Mouse (Mus musculus): ENCODE measurements around the gene Prps1. TPM values are rescaled to one million over a fixed set of nuclear protein-coding genes. Genes with fewer than 3 reads are reported as not detected.

The Prps1 gene
- polyA plus RNA-seq (2016; fragmentation: Nextera tagmentation; extraction: Ambion mirVana) = 96.9 and 99.1 TPM in 2 replicates

DNA sequence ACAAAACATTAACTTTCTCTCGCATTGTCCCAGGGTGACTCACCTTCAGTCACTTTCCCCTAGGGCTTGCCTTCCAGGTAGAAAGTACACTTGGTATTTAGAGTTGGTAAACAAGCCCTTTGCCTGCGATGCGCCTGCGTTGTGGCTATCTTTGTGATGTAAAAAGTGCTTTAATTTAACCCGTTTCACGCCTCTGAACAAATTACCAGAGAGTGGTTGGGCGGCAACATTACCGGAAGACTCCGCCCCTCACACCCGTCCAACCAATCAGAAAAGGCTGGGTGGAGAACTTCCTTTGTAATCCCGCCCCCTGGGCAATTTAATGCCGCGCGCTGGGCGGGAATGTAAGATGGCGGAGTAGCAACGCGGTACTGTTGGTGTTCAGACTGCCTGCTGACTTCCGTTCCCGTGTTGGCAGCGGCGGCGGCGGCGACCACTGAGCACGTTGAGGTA, at the start of gene Prps1:
Gene Prps1 (plus strand): TSS at position 335 of the 453 bp plus-strand sequence.
- H3K36me3 ChIP-seq (replicated peaks) = no peaks in the 10 kb centered on the region
- peak within 1 kb of the TSS; percentile 62 for H3K4me3 ChIP-seq
- peaks cover 63% of the 10 kb centered on the region for H3K27me3 ChIP-seq (ENCODE audit: poor library complexity, severe bottlenecking)
- WGBS = 16% methylated on average over 26 of the region's 26 CpGs
- H3K27ac ChIP-seq = peak within 1 kb of the TSS; percentile 86
- H3K9me3 ChIP-seq = no peaks in the 10 kb centered on the region
- H3K4me1 ChIP-seq = peaks cover 6% of the 10 kb centered on the region
- peak; percentile 81 for DNase-seq (ENCODE audit: extremely low spot score, low spot score)

DNA sequence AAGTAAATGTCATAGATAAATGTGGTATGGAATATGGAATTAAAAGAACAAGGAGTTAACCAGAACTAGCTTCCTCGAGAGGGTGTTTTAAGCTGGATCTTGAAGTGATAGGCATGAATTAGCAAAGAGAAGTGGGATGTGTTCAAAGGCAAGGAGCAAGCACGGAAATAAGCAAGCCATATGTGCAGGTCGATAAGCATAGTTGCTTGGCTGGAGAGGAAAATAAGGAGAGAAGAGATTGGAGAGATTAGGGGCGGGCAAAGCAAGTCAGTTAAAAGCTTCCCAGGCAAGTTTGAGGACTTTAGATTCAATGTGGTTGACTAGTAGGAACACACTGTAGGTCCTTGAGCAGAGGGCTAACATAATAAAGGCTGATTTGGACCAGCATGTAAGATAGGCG, 48.8 kb upstream of the Prps1 start:
- Histone ChIP-seq H3K27me3 (ENCODE audit: poor library complexity, severe bottlenecking) (peaks cover 86% of the 10 kb centered on the region), H3K9me3 (no peaks in the 10 kb centered on the region), H3K4me1 (no peaks in the 10 kb centered on the region), H3K36me3 (replicated peaks) (no peaks in the 10 kb centered on the region), H3K4me3 (no peak overlapping the region), H3K27ac (no peak overlapping the region)
- no peak for DNase-seq (ENCODE audit: extremely low spot score, low spot score)
- 82% methylated on average over 5 of the region's 5 CpGs for WGBS

DNA sequence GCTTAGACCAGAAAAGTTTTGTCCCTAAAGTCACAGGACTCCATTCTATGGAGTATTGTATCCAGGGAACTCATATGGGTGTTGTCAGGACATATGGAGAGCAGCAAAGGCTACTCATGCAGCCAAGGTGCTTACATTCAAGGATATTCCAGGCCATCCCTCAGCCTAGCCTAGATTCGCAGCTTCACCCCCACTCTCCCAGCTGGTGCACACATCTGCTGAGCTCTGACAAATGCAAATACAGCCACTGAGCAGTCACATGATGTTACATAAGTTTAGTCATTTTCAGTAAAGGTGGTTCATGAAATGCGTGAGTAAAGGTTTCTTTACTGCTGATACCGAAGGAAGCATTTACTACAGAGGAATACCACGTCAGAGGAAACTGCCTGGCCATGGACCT, 37.9 kb upstream of the Prps1 start:
- DNase-seq (ENCODE audit: extremely low spot score, low spot score) = no peak
- Histone ChIP-seq H3K36me3 (replicated peaks) (no peaks in the 10 kb centered on the region), H3K4me1 (no peaks in the 10 kb centered on the region), H3K9me3 (no peaks in the 10 kb centered on the region), H3K27me3 (ENCODE audit: poor library complexity, severe bottlenecking) (peaks cover 83% of the 10 kb centered on the region), H3K4me3 (no peak overlapping the region), H3K27ac (no peak overlapping the region)
- 89% methylated on average over 4 of the region's 4 CpGs for WGBS

DNA sequence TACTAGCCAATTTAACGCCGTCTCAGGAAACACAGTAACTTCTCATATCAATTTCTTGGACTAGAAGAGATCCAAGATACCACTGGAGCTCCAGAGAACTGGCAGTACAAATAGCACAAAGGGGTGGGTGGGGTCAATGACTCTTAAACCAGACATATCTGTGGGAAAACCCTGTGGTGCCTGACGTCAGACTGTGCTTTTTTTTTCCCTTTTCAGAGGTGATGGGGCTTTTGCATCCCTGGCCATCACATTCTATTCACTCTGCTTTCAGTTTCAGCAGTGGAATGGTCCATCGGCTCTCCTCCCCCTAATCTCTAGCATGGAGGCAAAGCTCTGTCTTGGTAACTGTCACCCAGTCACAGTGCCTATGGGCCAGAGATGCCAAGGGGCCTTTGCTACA, 29.3 kb upstream of the Prps1 start:
- no peak for DNase-seq (ENCODE audit: extremely low spot score, low spot score)
- 74% methylated on average over 4 of the region's 4 CpGs for WGBS
- no peaks in the 10 kb centered on the region for H3K4me1 ChIP-seq
- H3K27ac ChIP-seq = no peak overlapping the region
- H3K36me3 ChIP-seq (replicated peaks) = no peaks in the 10 kb centered on the region
- H3K9me3 ChIP-seq = no peaks in the 10 kb centered on the region
- no peak overlapping the region for H3K4me3 ChIP-seq
- peaks cover 49% of the 10 kb centered on the region for H3K27me3 ChIP-seq (ENCODE audit: poor library complexity, severe bottlenecking)

DNA sequence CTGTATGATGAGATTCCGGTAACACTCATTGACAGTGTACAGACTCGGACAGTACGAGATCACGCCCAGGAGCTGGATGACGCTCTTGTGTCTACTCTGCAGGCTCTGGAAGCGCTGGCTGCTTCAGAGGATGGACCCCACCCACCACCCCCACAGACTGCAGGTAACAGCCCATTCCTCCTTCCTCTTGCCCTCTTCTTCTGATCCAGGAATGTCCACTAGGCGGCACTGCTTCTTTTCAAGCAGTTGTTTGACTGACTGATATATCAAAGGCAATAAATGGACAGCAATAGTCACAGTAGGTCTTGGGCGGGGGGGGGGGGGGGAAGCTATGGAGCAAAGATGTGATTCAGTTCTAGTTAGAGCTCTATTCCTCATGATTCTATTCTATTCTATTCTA, 28.2 kb upstream of the Prps1 start:
- no peaks in the 10 kb centered on the region for H3K36me3 ChIP-seq (replicated peaks)
- H3K27me3 ChIP-seq (ENCODE audit: poor library complexity, severe bottlenecking) = peaks cover 57% of the 10 kb centered on the region
- H3K9me3 ChIP-seq = no peaks in the 10 kb centered on the region
- DNase-seq (ENCODE audit: extremely low spot score, low spot score) = no peak
- no peak overlapping the region for H3K4me3 ChIP-seq
- H3K4me1 ChIP-seq = no peaks in the 10 kb centered on the region
- WGBS = 68% methylated on average over 8 of the region's 8 CpGs
- no peak overlapping the region for H3K27ac ChIP-seq

DNA sequence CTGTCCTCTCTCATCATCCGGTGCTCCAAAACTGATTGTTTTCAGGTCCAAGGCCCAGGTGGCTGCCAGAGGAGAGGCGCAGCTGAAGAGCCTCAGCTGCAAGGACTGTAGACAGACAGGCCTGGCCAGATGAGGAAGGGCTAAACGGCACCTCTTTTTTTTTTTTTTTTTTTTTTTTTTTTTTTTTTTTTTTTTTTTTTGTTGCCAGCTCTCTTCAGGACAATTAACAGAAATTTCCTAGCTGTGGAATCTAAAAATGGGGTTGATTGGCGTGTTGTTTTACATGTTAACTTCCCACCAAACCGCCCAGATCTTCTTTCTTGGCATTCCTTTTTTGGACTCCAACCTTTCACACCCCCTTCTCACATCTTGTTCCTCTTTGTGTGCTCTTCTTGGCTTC, 26.4 kb upstream of the Prps1 start:
- H3K27ac ChIP-seq = no peak overlapping the region
- no peak for DNase-seq (ENCODE audit: extremely low spot score, low spot score)
- H3K27me3 ChIP-seq (ENCODE audit: poor library complexity, severe bottlenecking) = peaks cover 74% of the 10 kb centered on the region
- H3K9me3 ChIP-seq = no peaks in the 10 kb centered on the region
- WGBS = 84% methylated on average over 5 of the region's 5 CpGs
- no peaks in the 10 kb centered on the region for H3K4me1 ChIP-seq
- no peaks in the 10 kb centered on the region for H3K36me3 ChIP-seq (replicated peaks)
- no peak overlapping the region for H3K4me3 ChIP-seq

DNA sequence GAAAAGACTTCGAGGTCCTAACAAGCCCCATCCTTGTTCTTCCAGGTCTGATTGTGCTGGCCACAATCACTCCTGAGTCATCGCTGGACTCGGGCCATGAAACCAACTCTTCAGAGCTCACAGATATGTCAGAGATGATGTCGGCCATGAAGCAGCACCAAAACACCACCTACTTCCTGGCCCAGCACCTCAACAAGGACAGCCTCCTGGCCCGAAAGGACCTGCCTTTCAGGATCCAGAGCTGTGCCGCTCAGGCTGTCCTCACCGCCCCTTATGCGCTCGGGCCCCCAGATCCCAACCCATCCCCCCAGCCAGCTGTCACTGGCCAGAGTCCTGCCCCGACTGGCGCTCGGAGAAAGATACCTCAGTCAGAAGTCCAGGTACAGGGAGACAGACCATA, 25.9 kb upstream of the Prps1 start:
- H3K27me3 ChIP-seq (ENCODE audit: poor library complexity, severe bottlenecking) = peaks cover 77% of the 10 kb centered on the region
- no peak overlapping the region for H3K27ac ChIP-seq
- H3K9me3 ChIP-seq = no peaks in the 10 kb centered on the region
- 91% methylated on average over 12 of the region's 12 CpGs for WGBS
- no peak for DNase-seq (ENCODE audit: extremely low spot score, low spot score)
- no peak overlapping the region for H3K4me3 ChIP-seq
- no peaks in the 10 kb centered on the region for H3K4me1 ChIP-seq
- no peaks in the 10 kb centered on the region for H3K36me3 ChIP-seq (replicated peaks)

DNA sequence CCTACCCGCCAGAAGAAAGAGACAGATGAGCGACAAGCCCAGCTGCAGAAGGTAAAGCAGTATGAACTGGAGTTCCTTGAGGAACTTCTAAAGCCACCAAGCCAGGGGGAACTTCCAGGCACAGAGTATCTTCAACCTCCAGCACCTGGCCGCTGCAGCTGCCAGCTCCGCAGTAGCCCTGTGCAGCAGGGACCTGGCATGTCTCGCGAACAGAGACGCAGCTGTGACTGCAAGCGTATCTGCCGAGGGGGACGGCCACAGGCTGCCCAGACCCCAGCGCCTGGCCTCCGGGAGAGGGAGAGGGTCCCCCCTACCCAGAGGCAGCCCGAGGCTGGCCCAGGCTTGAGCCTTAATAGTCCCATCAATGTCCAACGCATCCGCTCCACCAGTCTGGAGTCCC, 24.4 kb upstream of the Prps1 start:
- no peak for DNase-seq (ENCODE audit: extremely low spot score, low spot score)
- Histone ChIP-seq H3K36me3 (replicated peaks) (no peaks in the 10 kb centered on the region), H3K4me1 (no peaks in the 10 kb centered on the region), H3K27me3 (ENCODE audit: poor library complexity, severe bottlenecking) (peaks cover 79% of the 10 kb centered on the region), H3K27ac (no peak overlapping the region), H3K9me3 (no peaks in the 10 kb centered on the region), H3K4me3 (no peak overlapping the region)
- 89% methylated on average over 15 of the region's 15 CpGs for WGBS

DNA sequence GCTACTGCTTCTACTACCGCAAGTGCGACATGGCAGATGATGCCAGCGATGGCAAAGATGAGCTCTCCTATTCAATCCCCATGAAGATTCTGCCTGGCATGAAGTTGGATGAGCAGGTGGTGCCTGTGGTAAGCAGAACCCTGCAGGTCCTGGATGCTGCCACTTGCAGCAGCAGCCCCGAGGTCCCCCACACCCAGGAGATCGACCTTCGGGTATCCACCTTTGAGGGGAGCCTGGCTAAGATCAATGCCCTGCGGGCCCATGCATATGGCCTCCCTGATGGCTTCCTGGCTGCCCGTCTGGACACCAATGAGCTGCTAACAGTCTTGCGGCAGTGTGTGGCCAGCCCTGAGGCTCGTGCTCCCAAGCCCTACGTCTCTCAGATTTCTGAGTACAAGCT, 23.6 kb upstream of the Prps1 start:
- no peak overlapping the region for H3K4me3 ChIP-seq

DNA sequence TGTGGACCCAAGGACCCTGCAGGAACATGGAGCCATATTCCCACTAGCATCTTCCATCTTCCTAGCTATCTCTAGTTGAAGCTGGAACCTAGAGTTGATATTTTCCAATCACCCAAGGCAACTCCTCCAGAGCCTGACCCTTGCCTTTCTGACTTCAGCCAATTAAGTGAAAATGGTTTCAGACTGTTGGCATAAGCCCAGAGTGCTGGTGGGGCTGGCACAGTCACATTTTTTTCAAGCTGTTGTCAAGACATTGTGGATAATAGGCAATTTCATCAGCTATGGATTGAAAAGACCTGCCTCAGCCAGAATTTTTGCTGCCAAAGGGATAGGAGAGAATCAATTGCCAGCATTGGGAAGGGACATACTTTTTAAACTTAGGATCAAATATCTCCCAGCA, 18.5 kb upstream of the Prps1 start:
- Histone ChIP-seq H3K27me3 (ENCODE audit: poor library complexity, severe bottlenecking) (peaks cover 89% of the 10 kb centered on the region), H3K4me1 (no peaks in the 10 kb centered on the region), H3K9me3 (no peaks in the 10 kb centered on the region), H3K27ac (no peak overlapping the region), H3K36me3 (replicated peaks) (no peaks in the 10 kb centered on the region), H3K4me3 (no peak overlapping the region)
- no peak for DNase-seq (ENCODE audit: extremely low spot score, low spot score)

More for the DNA sequence above, 23.6 kb upstream of the Prps1 start:
- DNase-seq (ENCODE audit: extremely low spot score, low spot score) = no peak
- no peaks in the 10 kb centered on the region for H3K9me3 ChIP-seq
- 95% methylated on average over 11 of the region's 11 CpGs for WGBS
- H3K27ac ChIP-seq = no peak overlapping the region
- H3K36me3 ChIP-seq (replicated peaks) = no peaks in the 10 kb centered on the region
- peaks cover 79% of the 10 kb centered on the region for H3K27me3 ChIP-seq (ENCODE audit: poor library complexity, severe bottlenecking)
- no peaks in the 10 kb centered on the region for H3K4me1 ChIP-seq

DNA sequence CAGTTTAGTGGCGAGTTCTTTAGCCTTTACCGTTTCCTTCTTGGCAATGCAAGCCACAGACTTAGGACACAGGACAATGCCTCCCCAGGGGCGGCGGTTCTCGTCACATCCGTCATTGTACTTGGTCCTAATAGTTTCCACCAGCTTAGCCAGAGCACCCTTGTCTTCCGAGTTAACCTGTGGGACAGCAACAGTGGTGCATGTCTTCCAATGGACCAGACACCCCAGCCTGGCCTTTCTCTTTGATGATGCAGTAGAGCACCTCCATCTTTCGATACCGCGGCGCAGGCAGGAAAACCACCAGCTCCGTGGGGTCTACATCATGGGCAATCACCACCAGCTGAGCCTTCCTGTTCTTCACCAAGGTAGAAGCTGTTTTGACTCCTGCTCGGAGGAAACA, 10.9 kb upstream of the Prps1 start:
- no peaks in the 10 kb centered on the region for H3K4me1 ChIP-seq
- no peak for DNase-seq (ENCODE audit: extremely low spot score, low spot score)
- WGBS = 71% methylated on average over 13 of the region's 13 CpGs
- no peaks in the 10 kb centered on the region for H3K36me3 ChIP-seq (replicated peaks)
- H3K27me3 ChIP-seq (ENCODE audit: poor library complexity, severe bottlenecking) = peaks cover 81% of the 10 kb centered on the region
- H3K9me3 ChIP-seq = no peaks in the 10 kb centered on the region
- no peak overlapping the region for H3K4me3 ChIP-seq
- no peak overlapping the region for H3K27ac ChIP-seq

DNA sequence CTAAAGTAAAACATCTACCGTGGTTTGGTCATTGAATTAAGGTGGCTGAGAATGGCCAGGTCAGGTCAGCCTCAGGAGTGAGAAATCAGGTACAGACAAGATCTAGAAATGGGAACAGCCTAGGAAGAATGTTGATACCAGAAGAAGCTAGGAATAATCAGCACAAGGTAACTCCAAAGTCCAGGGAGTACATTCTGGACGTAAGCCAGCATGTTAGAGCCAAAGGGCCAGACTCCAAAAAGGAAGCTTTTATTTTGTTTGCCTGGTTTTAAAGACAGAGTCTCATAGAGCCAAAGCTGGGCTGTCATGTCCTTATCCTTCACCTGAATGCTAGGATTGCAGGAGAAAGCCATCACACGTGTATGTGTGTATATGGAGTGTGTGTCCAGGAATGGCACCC, 6.3 kb upstream of the Prps1 start:
- Histone ChIP-seq H3K9me3 (no peaks in the 10 kb centered on the region), H3K36me3 (replicated peaks) (no peaks in the 10 kb centered on the region), H3K27ac (no peak overlapping the region), H3K4me1 (no peaks in the 10 kb centered on the region), H3K27me3 (ENCODE audit: poor library complexity, severe bottlenecking) (peaks cover 73% of the 10 kb centered on the region), H3K4me3 (no peak overlapping the region)
- no peak for DNase-seq (ENCODE audit: extremely low spot score, low spot score)
- WGBS = 84% methylated on average over 3 of the region's 3 CpGs

DNA sequence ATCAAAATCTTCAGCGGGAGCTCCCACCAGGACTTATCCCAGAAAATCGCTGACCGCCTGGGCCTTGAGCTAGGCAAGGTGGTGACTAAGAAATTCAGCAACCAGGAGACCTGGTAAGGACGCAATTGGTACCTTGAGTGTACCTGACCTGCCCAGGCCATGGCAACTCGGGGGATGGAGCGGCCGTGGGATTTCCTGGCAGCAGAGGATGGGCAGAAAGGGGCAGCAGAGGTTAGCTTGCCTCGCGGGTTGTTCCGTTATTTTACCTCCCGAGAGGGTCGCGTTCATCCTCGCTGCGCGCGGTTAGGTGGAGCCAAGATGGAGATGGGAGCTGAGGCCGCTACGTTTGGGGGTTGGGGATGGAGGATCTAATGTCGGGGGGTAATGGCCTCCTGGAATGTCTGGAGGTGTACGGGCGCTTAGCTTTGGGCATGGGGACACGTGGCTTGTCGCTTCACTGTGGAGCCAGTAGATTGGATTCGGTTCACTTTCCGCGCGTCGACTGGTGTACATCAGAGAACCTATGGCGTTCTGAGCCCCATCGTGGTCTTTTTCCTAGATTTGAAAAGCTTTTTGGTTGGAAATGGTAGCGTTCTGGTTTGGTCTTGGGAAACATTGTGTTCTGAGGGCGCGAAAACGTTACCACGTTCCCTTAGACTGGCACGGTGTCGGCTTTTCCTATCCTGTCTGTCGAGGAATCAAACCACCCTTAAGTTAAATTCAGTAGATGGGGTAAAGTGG, 508 bp downstream of the Prps1 start:
- H3K4me3 ChIP-seq = peak overlapping the region; percentile 62
- DNase-seq (ENCODE audit: extremely low spot score, low spot score) = peak; percentile 37
- 15% methylated on average over 39 of the region's 39 CpGs for WGBS
- no peaks in the 10 kb centered on the region for H3K36me3 ChIP-seq (replicated peaks)
- peak overlapping the region; percentile 86 for H3K27ac ChIP-seq
- peaks cover 6% of the 10 kb centered on the region for H3K4me1 ChIP-seq
- peaks cover 59% of the 10 kb centered on the region for H3K27me3 ChIP-seq (ENCODE audit: poor library complexity, severe bottlenecking)
- no peaks in the 10 kb centered on the region for H3K9me3 ChIP-seq

DNA sequence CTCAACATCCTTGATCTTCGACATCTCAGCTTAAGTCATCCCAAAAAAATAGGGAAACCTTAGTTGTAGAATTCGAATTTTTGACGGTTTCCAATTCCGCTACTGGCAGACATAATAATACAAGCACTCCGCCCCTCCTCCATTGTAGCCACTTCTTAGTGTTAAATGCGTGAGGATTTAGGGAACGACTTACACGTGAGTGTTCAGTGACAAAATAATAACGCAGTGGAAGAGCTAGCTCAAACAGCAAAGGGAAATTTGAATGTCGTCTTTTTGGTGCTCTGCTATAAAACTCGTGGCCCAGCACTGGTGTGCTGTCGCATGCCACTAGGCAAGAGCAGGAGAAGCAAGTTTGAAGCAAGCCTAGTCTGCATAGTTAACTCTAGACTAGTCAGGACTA, 1.1 kb downstream of the Prps1 start:
- Histone ChIP-seq H3K9me3 (no peaks in the 10 kb centered on the region), H3K27ac (peak overlapping the region; percentile 86), H3K4me3 (peak overlapping the region; percentile 62), H3K36me3 (replicated peaks) (no peaks in the 10 kb centered on the region), H3K4me1 (peaks cover 6% of the 10 kb centered on the region), H3K27me3 (ENCODE audit: poor library complexity, severe bottlenecking) (peaks cover 62% of the 10 kb centered on the region)
- no peak for DNase-seq (ENCODE audit: extremely low spot score, low spot score)
- WGBS = 20% methylated on average over 12 of the region's 12 CpGs

Data from forebrain, embryonic 10.5 days (tissue).